Mouse (Mus musculus): ENCODE results near the gene Gbp9. TPM values are rescaled to one million over a fixed set of nuclear protein-coding genes. Genes with fewer than 3 reads are reported as not detected.
"Not testable (repeated sequence)": the region's sequence is repeated elsewhere in the genome, so short reads cannot be mapped to it uniquely, and the experiment has no call there.

The Gbp9 gene
- total RNA-seq, 2 experiments from 2014 or later, result 0.88 to 1.2 TPM

GRCm38 (mm10) chr5:105062403-105062802 is 76.9 kb downstream of the Gbp9 start:
- DNase-seq (ENCODE audit: low spot score in 2 of 2), result not testable (repeated sequence)

DNA sequence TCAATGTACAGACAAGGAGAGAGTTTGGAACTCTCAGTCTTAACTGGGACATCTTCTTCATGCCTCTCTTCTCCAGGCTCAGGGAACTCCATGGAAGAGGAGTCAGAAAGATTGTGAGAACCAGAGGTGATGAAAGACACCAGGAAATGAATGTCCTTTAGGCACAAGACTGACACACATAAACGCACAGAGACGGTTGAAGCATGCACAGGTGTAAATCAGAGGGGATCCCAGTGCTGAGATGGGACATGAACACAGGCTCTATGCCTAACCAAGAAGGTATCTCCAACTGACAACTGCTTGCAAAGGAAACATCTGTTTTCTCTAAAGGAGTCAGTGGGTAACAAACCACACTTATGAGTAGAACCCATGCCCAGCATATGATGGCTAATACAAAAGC is 79.1 kb downstream of the Gbp9 start:
- no peak for DNase-seq (ENCODE audit: low spot score in 2 of 2)

DNA sequence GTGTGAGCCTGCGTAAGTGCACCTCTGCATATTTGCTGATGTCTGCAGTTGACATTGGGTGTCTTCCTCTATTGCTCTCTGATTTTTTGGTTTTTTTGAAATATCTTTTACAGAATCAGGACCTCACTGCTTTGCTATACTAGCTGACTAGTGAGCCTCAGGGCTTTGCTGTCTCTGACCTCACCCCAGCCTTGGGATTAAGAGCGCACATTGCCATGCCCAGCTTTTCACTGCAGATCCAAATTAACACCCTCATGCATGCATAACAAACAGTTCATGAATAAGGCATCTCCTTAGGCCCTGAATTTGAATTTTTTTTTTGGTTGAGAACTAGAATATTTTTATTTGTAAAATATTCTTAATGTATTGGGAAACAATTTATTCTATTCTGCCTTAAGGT is 84.1 kb downstream of the Gbp9 start:
- no peak for DNase-seq (ENCODE audit: low spot score in 2 of 2)

- DNase-seq (ENCODE audit: low spot score in 2 of 2), result not testable (repeated sequence)
Measured at GRCm38 (mm10) chr5:105053471-105054169, 85.7 kb downstream of the Gbp9 start.

GRCm38 (mm10) chr5:105032362-105032761 is 107.0 kb downstream of the Gbp9 start:
- DNase-seq (ENCODE audit: low spot score in 2 of 2), result no peak

Other genes starting within 250 kb of the Gbp9 start
- under 1 TPM in 1 of 2 experiments, not detected in 1; 0.14 TPM for gene Abcg3, start 156.8 kb downstream of the Gbp9 start, total RNA-seq (2021)
- under 1 TPM; 0.18 to 0.21 TPM for gene Gbp8, start within 50 bp of the Gbp9 start, total RNA-seq (2021)
- under 1 TPM; 0.41 to 0.85 TPM for gene Gbp4, start within 50 bp of the Gbp9 start, total RNA-seq (2021)
- not detected for gene Gbp10, start 100.0 kb upstream of the Gbp9 start, total RNA-seq (2021)
- gene Gm43302, start 154.2 kb upstream of the Gbp9 start, total RNA-seq (2021), result not detected
- 1 to 10 TPM in 1 of 2 experiments, under 1 TPM in 1; 0.43 to 1.1 TPM for gene Gbp6, start 154.2 kb upstream of the Gbp9 start, total RNA-seq (2021)